Mouse (Mus musculus) embryonic fibroblast, embryonic 13.5 days (primary cell): ENCODE data around the gene Ubl7. TPM values are rescaled to one million over a fixed set of nuclear protein-coding genes. Genes with fewer than 3 reads are reported as not detected.

Source experiments
- H3K27ac ChIP-seq: 2 replicates; pipeline ENCODE4 v1.5.1; 2012; ENCODE audit warnings: low read length, control low read depth, inconsistent platforms; ENCODE audit not compliant: insufficient read depth
- H3K4me1 ChIP-seq: 2 replicates; pipeline ENCODE4 v1.6.1; 2011; ENCODE audit warnings: low read length; ENCODE audit not compliant: control insufficient read depth, insufficient read depth
- H3K4me3 ChIP-seq: 2 replicates; pipeline ENCODE4 v1.5.1; 2011; ENCODE audit warnings: mild to moderate bottlenecking, control low read depth, low read length; ENCODE audit not compliant: insufficient read depth
- CTCF ChIP-seq: IDR thresholded peaks from 2 replicates; pipeline ENCODE4 v1.5.1; 2011; ENCODE audit warnings: mild to moderate bottlenecking, control low read depth, low read length, moderate library complexity, borderline replicate concordance; ENCODE audit not compliant: insufficient read depth
- POLR2A ChIP-seq: IDR thresholded peaks from 2 replicates; pipeline ENCODE4 v1.6.1; 2011; ENCODE audit warnings: low read depth, mild to moderate bottlenecking, control low read depth, low read length, moderate library complexity
- polyA plus RNA-seq: library from polyadenylated mRNA; stranded (reverse); fragments of >200 nt; gene quantifications from 2 replicates; pipeline ENCODE4 v1.2.4, GENCODE M21; 2011; ENCODE audit warnings: low read depth; ENCODE audit not compliant: missing spikeins, insufficient read length

The Ubl7 gene
- polyA plus RNA-seq, 1 experiment, result 55.2 TPM

DNA sequence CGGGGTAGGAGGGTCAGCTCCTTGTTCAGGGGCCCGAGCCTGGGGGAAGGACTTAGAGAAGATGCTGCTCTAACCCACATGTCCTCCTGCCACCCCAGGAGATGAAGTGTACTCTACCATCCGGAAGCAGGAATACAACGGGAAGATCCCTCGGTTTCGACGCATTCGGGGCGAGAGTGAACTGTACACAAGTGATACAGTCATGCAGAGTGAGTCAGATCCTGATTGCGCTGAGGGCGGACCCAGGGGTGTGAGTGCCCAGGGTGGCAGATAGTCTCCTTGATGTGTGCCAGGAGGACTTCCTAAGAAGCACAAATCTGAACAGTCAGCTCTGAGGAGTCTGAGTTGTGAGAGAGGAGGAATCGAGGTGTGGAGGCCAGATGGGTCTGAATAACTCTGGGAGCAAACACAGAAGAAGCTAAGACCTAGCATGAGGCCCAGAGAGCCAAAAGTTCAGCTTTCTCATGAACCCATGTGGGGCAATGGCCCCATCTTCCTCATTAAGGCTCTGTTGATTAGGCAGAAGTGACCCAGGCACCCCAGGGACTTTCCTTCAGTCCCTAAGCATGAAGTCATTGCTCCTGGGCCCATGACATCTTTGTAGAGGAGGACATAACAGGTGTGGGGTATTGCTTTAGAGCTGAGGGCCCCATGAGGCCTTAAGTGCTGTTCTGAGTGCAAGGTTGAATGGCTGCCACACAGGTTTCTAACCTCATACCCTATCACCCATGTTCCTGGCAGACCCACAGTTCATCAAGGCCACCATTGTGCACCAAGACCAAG, 44.4 kb downstream of the Ubl7 start:
- no peaks in the 10 kb centered on the region for H3K4me1 ChIP-seq

GRCm38 (mm10) chr9:57955764-57956163, 45.0 kb downstream of the Ubl7 start:
- Histone ChIP-seq H3K27ac (no peak overlapping the region), H3K4me1 (no peaks in the 10 kb centered on the region), H3K4me3 (no peak overlapping the region)
- TF ChIP-seq CTCF (no peak), POLR2A (no peak)

More for the DNA sequence above, 44.4 kb downstream of the Ubl7 start:
- Histone ChIP-seq H3K27ac (no peak overlapping the region), H3K4me3 (no peak overlapping the region)
- no peak for TF ChIP-seq CTCF
- TF ChIP-seq POLR2A, result no peak

DNA sequence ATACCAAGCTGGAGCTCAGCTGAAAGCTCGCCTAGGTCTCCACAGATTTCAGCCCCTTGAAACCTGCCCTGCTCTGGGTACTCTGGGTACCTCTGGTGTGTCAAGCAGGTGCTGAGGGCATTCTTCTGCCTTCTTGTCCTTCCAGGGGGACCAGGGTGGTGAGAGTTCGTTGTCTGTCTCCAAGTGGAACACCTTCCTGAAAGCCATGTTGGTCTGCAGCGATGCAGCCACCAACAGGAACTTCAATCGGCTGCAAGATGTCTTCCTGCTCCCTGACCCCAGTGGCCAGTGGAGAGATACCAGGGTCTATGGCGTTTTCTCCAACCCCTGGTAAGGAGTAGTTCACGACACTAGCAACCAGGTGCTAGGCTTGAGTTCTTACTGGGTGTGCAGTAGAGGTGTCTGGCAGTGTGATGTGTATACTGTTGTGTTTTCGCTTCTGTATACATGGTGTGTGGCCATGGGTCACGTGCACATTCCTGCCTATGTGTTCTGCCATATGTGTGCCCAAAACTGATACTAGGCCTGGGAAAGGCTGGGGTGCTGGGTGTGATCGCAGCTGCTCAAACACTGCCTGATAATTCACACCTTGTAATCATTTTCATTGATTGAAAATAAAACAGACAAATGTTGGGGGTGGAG, 45.5 kb downstream of the Ubl7 start:
- no peak overlapping the region for H3K27ac ChIP-seq
- no peak for TF ChIP-seq CTCF
- TF ChIP-seq POLR2A, result no peak
- H3K4me1 ChIP-seq, result no peaks in the 10 kb centered on the region

DNA sequence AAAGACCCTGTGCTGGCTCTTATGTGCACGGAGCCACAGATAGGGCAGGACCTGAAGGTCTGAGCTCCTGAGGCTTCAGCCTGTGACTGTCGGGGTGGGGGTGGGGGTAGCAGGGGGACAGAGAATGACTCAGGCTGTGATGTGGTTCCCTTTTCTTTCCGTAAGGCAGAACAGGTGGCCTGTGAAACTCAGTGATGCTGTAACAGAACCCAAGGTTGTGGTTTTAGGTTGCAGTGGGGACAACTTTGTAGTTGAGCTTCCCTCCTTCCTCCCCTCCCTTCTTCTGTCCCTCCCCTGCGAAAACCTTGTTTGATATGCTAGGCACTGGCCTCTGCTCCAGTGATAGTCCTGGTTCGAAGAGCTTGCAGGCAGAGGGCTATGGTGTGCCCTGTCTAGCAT, 46.1 kb downstream of the Ubl7 start:
- Histone ChIP-seq H3K4me1 (no peaks in the 10 kb centered on the region), H3K4me3 (no peak overlapping the region), H3K27ac (no peak overlapping the region)
- TF ChIP-seq CTCF, result no peak

More for the DNA sequence above, 45.5 kb downstream of the Ubl7 start:
- H3K4me3 ChIP-seq, result no peak overlapping the region

DNA sequence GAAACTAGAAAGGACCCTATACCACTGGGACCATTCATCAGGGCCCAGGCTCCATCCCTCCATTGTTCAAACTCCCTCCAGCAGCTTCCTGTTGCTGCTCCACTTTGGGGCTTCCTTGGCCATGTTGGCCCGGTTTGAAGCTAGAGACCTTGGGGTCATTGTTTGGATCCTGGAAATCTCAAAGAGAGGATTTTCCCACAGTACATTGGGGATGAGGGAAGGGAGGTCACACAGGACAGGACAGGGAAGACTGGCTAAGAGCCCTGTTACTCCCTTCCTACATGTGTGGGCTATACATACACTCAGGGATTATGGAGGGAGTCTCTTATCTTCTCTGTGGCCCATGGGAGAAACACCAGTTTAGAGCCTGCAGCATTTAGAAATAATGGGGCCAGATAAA, 47.8 kb downstream of the Ubl7 start:
- no peak overlapping the region for H3K4me3 ChIP-seq
- H3K27ac ChIP-seq, result no peak overlapping the region
- no peak for TF ChIP-seq CTCF
- TF ChIP-seq POLR2A, result no peak
- no peaks in the 10 kb centered on the region for H3K4me1 ChIP-seq

DNA sequence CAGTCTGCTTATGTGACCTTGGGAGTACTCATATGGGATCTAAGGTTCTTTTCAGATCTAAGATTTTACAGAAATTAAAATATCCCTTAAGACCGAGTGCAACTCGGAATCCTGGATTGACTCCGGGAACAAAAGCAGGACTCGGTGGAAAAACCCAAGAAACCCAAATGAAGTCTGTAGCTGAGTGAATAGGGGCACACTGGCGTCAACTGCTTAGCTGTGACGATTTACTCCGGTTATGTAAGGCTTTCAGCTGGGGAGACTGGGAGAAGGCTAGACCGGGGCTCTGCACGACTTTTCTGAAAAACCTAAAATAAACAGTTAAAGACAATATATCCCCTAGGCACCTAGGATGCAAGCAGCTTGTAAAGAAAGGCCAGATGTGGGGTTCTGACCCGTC, 48.6 kb downstream of the Ubl7 start:
- H3K27ac ChIP-seq, result no peak overlapping the region
- no peaks in the 10 kb centered on the region for H3K4me1 ChIP-seq
- TF ChIP-seq CTCF (no peak), POLR2A (no peak)
- H3K4me3 ChIP-seq, result no peak overlapping the region

- no peaks in the 10 kb centered on the region for H3K4me1 ChIP-seq
- H3K27ac ChIP-seq, result no peak overlapping the region
- H3K4me3 ChIP-seq, result no peak overlapping the region
- TF ChIP-seq POLR2A (no peak), CTCF (no peak)
Observed at GRCm38 (mm10) chr9:57959886-57960866, 49.4 kb downstream of the Ubl7 start.

- H3K27ac ChIP-seq, result no peak overlapping the region
- no peaks in the 10 kb centered on the region for H3K4me1 ChIP-seq
- no peak overlapping the region for H3K4me3 ChIP-seq
- no peak for TF ChIP-seq CTCF
Observed at GRCm38 (mm10) chr9:57961226-57961625, 50.4 kb downstream of the Ubl7 start.

GRCm38 (mm10) chr9:57961863-57962778, 51.3 kb downstream of the Ubl7 start:
- no peak for TF ChIP-seq POLR2A
- TF ChIP-seq CTCF, result no peak
- no peak overlapping the region for H3K27ac ChIP-seq
- no peak overlapping the region for H3K4me3 ChIP-seq
- H3K4me1 ChIP-seq, result no peaks in the 10 kb centered on the region
